Mouse (Mus musculus) T-helper 2 cell (primary cell): ENCODE data around the gene Gfy.
"Not testable (repeated sequence)": the region's sequence is repeated elsewhere in the genome, so short reads cannot be mapped to it uniquely, and the experiment has no call there.

Experiments used
- in situ Hi-C: fragments of 300-600 bp; cut with MboI, MseI; formaldehyde crosslinking; loops from one replicate; pipeline ENCODE4 v1.15.1; 2025; ENCODE audit warnings: high pct_unique_total_duplicates

The Gfy gene

GRCm38 (mm10) chr7:45168656-45169055 lies 10.7 kb downstream of the Gfy start:
- in situ Hi-C loops = no loop called here

GRCm38 (mm10) chr7:45167761-45168445 lies 11.5 kb downstream of the Gfy start:
- in situ Hi-C loops = no loop called here

DNA sequence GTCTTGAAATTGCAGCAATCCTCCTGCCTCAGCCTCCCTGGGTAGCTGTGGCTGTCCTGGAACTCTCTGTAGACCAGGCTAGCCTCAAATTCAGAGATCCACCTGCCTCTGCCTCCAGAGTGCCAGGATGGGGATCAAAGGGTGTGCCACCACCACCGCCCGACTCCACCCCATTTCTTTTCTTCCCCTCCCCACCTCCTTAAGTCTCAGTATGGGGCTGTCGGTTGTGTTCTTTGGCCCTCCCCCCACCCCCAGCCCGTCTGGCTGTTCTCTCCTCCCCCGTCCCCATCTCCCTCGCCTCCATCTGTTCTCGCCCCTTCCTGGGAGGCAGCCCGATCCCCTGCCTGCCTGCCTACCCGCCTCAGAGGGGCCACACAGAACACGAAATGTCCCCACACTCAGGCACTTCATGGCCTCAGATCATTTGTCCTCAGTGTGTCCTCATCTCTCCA lies 12.4 kb downstream of the Gfy start:
- in situ Hi-C loops = no loop called here

GRCm38 (mm10) chr7:45165701-45166100 lies 13.7 kb downstream of the Gfy start:
- in situ Hi-C loops = no loop called here

DNA sequence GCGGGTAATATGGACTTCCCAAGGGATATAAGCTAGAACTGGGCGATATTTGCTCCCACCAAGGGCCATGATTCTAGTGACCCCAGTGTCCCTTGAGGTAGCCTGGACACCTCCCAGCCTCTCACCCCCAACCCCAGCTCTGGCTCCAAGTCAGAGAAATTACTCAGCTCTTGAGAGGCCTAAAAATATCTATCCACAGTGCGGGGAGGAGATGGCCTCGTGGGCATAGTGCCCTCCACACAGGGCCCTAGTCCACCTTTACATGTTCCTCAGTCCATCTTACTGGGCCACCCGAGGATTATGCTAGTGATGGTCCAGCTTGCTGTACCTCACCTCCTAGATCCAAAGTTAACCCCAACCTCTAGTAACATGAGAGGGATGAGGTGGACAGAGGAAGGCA lies 14.5 kb downstream of the Gfy start:
- in situ Hi-C loops = no loop called here

GRCm38 (mm10) chr7:45163735-45164490 lies 15.5 kb downstream of the Gfy start, which contains the start of gene Slc17a7:
Slc17a7 (plus strand) TSS chr7:45163949.
- in situ Hi-C loops = no loop called here

GRCm38 (mm10) chr7:45162996-45163615 lies 16.3 kb downstream of the Gfy start:
- in situ Hi-C loops = no loop called here

DNA sequence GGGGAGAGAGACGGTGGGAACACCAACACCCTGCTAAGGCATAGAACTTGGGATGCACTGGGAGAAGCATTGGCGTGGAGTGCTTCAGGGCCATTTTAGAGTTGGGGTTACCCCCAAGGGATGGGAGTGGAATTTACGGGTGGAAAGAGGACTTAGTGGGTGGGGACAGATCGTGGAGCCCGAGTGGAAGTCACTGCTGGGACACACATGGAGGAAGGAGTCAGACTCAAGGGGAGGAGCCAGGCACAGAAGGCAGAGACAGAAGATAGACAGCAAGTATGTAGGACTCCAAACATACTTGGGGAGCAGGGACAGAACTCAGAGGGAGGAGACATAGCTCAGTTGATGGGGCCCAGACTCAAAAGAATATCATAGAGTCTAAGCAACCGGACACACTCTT lies 16.8 kb downstream of the Gfy start:
- in situ Hi-C loops = no loop called here

DNA sequence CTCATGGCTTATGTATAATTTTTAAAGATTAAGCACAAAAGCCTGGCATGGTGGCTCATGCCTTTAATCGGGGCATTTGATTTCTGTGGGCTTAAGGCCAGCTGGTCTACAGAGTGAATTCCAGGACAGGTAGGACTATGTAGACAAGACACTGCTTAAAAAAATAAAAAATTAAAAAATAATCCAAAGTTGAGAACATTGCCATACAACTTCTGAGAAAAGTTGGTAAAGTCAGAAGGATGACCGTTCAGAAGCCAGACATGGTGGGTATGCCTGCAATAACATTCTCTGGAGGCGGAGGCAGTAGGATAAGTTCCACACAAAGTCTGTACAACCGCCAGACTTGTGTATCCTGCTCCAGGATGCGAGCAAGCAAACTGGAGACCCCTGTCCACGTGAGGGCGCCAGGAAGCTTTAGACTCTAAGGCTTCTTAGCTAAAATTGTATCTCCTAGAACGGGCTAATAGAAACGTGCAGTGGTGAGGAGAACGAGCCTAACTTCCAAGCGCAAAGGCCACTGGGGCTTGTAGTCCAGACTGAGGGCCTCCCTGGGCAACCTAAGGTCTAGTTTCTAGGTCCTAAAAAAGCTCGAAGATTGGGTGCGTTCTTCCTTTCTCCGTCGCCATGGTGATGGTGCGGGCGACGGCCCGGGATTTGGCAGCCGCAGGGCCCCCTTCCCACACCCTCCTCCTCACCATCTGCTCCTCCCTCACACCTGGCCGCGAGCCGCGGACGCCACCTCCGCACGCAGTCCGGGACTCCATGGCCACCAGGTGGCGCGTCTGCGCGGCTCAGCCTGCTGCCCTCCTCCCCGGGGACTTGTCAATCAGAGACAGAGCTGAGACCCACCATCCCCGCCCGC lies 17.5 kb downstream of the Gfy start:
- in situ Hi-C loops = no loop called here

- in situ Hi-C loops = no loop called here
Observed at GRCm38 (mm10) chr7:45160866-45161265, 18.5 kb downstream of the Gfy start.

- in situ Hi-C loops = no loop called here
Observed at GRCm38 (mm10) chr7:45160316-45160800, 19.0 kb downstream of the Gfy start.

DNA sequence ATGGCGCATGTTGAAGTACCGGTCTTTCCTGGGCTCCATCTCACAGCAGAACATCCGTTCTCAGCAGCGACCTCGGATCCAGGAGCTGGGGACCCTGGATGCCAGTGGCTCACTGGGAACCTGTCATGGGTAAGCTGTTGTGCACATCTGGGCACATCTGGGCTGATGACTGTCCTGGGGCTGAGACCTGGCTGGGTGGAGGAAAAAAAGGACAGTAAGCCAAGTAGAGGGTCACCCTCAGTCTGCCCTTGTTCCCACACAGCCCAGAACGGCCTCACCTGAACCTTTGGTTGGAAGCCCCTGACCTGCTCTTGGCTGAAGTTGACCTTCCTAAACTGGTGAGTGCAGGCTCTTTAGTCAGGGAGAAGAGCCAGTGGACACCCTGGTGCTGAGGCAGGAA lies 20.4 kb downstream of the Gfy start:
- in situ Hi-C loops = no loop called here

DNA sequence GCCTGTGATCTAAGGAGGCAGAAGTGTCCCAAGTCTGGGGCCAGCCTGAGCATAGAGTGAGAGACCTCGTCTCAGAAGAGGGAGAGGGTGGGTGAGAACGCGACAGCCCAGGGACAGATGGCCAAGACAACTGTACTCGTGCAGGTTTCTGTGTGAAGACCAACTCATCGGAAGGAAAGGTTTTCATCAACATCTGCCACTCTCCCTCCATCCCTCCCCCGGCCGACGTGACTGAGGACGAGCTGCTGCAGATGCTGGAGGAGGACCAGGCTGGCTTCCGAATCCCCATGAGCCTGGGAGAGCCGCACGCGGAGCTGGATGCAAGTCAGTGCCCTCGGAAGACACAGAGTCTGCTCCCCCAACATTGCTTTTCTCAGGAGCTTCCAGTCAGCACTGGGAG lies 21.9 kb downstream of the Gfy start:
- in situ Hi-C loops = no loop called here

GRCm38 (mm10) chr7:45156206-45156605 lies 23.2 kb downstream of the Gfy start:
- in situ Hi-C loops = no loop called here

GRCm38 (mm10) chr7:45155590-45155989 lies 23.8 kb downstream of the Gfy start:
- in situ Hi-C loops = no loop called here

- in situ Hi-C loops = no loop called here
Observed at GRCm38 (mm10) chr7:45154993-45155514, 24.3 kb downstream of the Gfy start.

- in situ Hi-C loops = no loop called here
Observed at GRCm38 (mm10) chr7:45154096-45154992, 25.0 kb downstream of the Gfy start, which contains the start of the genes Pih1d1 and Aldh16a1. Pih1d1 (plus strand) TSS chr7:45154303. Aldh16a1 (minus strand) TSS chr7:45154584.

DNA sequence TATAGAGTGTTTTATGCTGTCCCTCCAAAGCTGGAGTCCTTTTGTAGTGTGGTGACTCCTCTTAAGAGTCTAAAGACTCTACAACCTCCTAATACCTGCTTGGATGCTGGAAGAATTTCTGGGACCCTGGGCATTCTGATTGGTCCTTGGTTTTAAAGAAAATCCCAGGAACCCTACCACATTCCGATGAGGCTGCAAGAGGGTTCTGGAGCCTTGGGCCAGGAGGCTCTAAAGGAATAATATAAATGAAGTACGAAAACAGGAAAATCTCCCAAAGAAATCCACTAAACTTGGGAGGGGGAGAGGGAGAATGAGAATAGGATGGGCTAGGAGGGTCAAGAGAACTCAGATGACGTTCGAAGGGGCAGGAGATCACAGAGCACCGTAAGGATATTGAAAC lies 25.8 kb downstream of the Gfy start:
- in situ Hi-C loops = no loop called here

GRCm38 (mm10) chr7:45153052-45153451 lies 26.3 kb downstream of the Gfy start:
- in situ Hi-C loops = not testable (repeated sequence)

DNA sequence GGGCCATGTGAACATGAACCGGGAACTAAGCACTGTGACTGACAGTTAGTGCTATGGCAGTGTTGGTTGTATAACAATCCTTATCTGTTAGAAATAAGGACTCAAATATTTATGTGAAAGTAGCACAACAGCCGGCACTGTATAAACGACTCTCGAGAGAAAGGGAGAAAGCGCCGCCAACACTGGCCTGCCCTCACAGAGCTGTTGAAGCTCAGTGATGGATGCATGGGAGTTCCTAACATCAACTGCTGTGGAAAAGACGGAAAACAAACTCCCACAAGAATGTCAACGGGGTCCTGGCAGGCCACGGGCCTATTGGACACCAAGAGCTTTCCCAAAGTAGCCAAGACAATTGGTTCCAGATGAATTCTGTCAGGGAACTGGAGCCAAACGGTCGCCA lies 28.1 kb downstream of the Gfy start:
- in situ Hi-C loops = no loop called here
